Mouse (Mus musculus): ENCODE results near the gene Rpl37a. TPM values are rescaled to one million over a fixed set of nuclear protein-coding genes. Genes with fewer than 3 reads are reported as not detected.

Rpl37a gene
- total and polyA plus RNA-seq, 3 experiments: 364 to 661 (median 570) TPM

DNA sequence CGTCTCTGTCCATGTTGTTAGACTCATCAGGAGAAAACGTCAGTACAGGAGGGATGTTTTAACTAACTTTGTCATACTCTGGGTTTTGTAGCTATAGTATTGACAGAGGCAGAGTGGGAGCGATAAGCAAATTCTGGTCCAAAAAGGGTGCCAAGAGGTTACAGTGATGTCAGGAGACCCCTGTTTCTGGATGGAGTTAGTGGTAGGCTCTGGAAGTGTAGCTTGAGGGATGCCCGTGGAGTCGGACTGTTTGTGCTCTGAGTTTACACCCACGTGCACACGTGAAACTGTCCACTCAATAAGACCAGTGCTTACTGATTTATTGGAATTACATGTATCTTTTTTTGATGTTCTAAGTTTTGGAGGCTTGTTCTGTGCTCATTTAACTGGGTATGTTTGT lies 6.5 kb downstream of the Rpl37a start:
- H3K4me1 ChIP-seq (ENCODE audit: control insufficient read depth, insufficient read depth, low read length): peaks cover 2% of the 10 kb centered on the region; the same call in 1 of the 2 replicates
- H3K4me3 ChIP-seq: no peak overlapping the region
- H3K27ac ChIP-seq: no peak overlapping the region
- no peak for TF ChIP-seq POLR2A (IDR thresholded peaks at IDR 0.05; ENCODE audit: insufficient read depth, low read depth, low read length)
- TF ChIP-seq CTCF (IDR thresholded peaks at IDR 0.05): no peak
- TF ChIP-seq EP300 (IDR thresholded peaks at IDR 0.05; ENCODE audit: insufficient read depth, low read depth, low read length): no peak
- whole genome bisulfite sequencing: 93% methylated on average over 7 of the region's 7 CpGs
- DNase-seq: no peak
- no peaks in the 10 kb centered on the region for H3K27me3 ChIP-seq (ENCODE audit: control insufficient read depth, insufficient read depth, low read length)
- peaks cover 11% of the 10 kb centered on the region for H3K36me3 ChIP-seq (ENCODE audit: control insufficient read depth, insufficient read depth, low read length)
- H3K79me2 ChIP-seq (replicated peaks; ENCODE audit: control insufficient read depth, insufficient read depth, low read length): no peaks in the 10 kb centered on the region
- intact Hi-C loops (cut with DNase I): loop anchor here (1.0 to 5.0 kb wide), 4 partner anchors 138 to 1109 kb away; partner anchors contain the start of gene Xrcc5
- H3K9ac ChIP-seq (ENCODE audit: low read depth, low read length): no peak overlapping the region

- Histone ChIP-seq H3K36me3 (ENCODE audit: control insufficient read depth, insufficient read depth, low read length) (no peaks in the 10 kb centered on the region), H3K4me3 (no peak overlapping the region), H3K27me3 (ENCODE audit: control insufficient read depth, insufficient read depth, low read length) (no peaks in the 10 kb centered on the region), H3K79me2 (replicated peaks; ENCODE audit: control insufficient read depth, insufficient read depth, low read length) (no peaks in the 10 kb centered on the region), H3K4me1 (ENCODE audit: control insufficient read depth, insufficient read depth, low read length) (no peaks in the 10 kb centered on the region), H3K9ac (ENCODE audit: low read depth, low read length) (no peak overlapping the region), H3K27ac (no peak overlapping the region)
- WGBS: 29% methylated on average over 5 of the region's 5 CpGs
- DNase-seq: peak; percentile 31 to 37
- intact Hi-C loops (cut with DNase I): loop anchor here (5.0 kb wide), 2 partner anchors 412 to 898 kb away; partner anchors contain the start of gene Xrcc5
- TF ChIP-seq POLR2A (IDR thresholded peaks at IDR 0.05; ENCODE audit: insufficient read depth, low read depth, low read length) (no peak), CTCF (IDR thresholded peaks at IDR 0.05) (peak; percentile 82), EP300 (IDR thresholded peaks at IDR 0.05; ENCODE audit: insufficient read depth, low read depth, low read length) (no peak)
Observed at GRCm38 (mm10) chr1:72718846-72719245, 7.8 kb downstream of the Rpl37a start.

- intact Hi-C loops (cut with DNase I): no loop called here
- TF ChIP-seq CTCF (IDR thresholded peaks at IDR 0.05) (no peak), EP300 (IDR thresholded peaks at IDR 0.05; ENCODE audit: insufficient read depth, low read depth, low read length) (no peak), POLR2A (IDR thresholded peaks at IDR 0.05; ENCODE audit: insufficient read depth, low read depth, low read length) (no peak)
- Histone ChIP-seq H3K27ac (no peak overlapping the region), H3K79me2 (replicated peaks; ENCODE audit: control insufficient read depth, insufficient read depth, low read length) (no peaks in the 10 kb centered on the region), H3K4me1 (ENCODE audit: control insufficient read depth, insufficient read depth, low read length) (no peaks in the 10 kb centered on the region), H3K36me3 (ENCODE audit: control insufficient read depth, insufficient read depth, low read length) (no peaks in the 10 kb centered on the region), H3K4me3 (no peak overlapping the region), H3K27me3 (ENCODE audit: control insufficient read depth, insufficient read depth, low read length) (no peaks in the 10 kb centered on the region), H3K9ac (ENCODE audit: low read depth, low read length) (no peak overlapping the region)
- 76% methylated on average over 6 of the region's 6 CpGs for WGBS
- no peak for DNase-seq
Observed at GRCm38 (mm10) chr1:72720115-72720725, 9.1 kb downstream of the Rpl37a start.

DNA sequence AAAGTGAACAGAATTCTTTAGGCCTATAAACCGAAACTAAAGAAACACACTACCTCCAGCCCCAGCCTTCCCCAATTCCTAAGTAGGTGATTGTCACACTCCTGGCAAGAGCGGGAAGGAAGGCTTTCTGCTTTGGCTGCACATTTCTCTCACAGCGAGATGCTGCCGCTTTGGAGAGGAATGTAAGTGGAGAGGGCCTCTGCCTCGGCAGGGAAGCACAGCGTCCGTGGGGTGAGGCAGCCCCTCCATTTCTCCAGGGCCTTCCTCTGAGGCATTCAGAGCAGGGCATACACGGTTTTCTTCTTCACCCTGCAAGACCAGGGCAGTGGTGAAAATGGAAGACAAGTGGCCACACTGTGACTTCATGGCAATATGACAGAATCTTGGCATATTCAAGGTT lies 11.6 kb downstream of the Rpl37a start:
- DNase-seq: no peak
- Histone ChIP-seq H3K79me2 (replicated peaks; ENCODE audit: control insufficient read depth, insufficient read depth, low read length) (no peaks in the 10 kb centered on the region), H3K27ac (no peak overlapping the region), H3K27me3 (ENCODE audit: control insufficient read depth, insufficient read depth, low read length) (no peaks in the 10 kb centered on the region), H3K4me1 (ENCODE audit: control insufficient read depth, insufficient read depth, low read length) (no peaks in the 10 kb centered on the region), H3K36me3 (ENCODE audit: control insufficient read depth, insufficient read depth, low read length) (no peaks in the 10 kb centered on the region), H3K4me3 (no peak overlapping the region), H3K9ac (ENCODE audit: low read depth, low read length) (no peak overlapping the region)
- WGBS: 58% methylated on average over 8 of the region's 8 CpGs
- intact Hi-C loops (cut with DNase I): no loop called here
- TF ChIP-seq EP300 (IDR thresholded peaks at IDR 0.05; ENCODE audit: insufficient read depth, low read depth, low read length) (no peak), CTCF (IDR thresholded peaks at IDR 0.05) (no peak), POLR2A (IDR thresholded peaks at IDR 0.05; ENCODE audit: insufficient read depth, low read depth, low read length) (no peak)

DNA sequence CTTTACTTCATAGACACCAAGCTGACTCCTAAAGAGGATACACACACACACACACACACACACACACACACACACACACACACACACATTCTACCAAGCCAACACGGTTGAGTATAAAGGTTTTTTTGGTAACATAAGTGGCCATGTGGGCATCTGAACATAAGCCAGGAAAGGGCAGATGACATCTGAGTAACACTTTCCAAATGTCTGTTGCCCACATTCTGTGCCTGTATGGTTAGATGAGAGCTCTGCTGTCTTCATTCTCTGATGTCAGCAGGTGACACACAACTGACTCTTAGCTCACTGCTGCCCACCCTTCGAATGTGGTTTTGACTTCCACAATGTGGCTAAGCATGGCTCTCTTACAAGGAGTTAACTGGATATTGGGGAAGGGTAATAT lies 13.3 kb downstream of the Rpl37a start:
- no peaks in the 10 kb centered on the region for H3K36me3 ChIP-seq (ENCODE audit: control insufficient read depth, insufficient read depth, low read length)
- intact Hi-C loops (cut with DNase I): no loop called here
- no peaks in the 10 kb centered on the region for H3K27me3 ChIP-seq (ENCODE audit: control insufficient read depth, insufficient read depth, low read length)
- no peaks in the 10 kb centered on the region for H3K79me2 ChIP-seq (replicated peaks; ENCODE audit: control insufficient read depth, insufficient read depth, low read length)
- TF ChIP-seq CTCF (IDR thresholded peaks at IDR 0.05) (no peak), POLR2A (IDR thresholded peaks at IDR 0.05; ENCODE audit: insufficient read depth, low read depth, low read length) (no peak), EP300 (IDR thresholded peaks at IDR 0.05; ENCODE audit: insufficient read depth, low read depth, low read length) (no peak)
- H3K4me3 ChIP-seq: no peak overlapping the region
- WGBS: 64% methylated on average over 2 of the region's 2 CpGs
- H3K27ac ChIP-seq: no peak overlapping the region
- no peak overlapping the region for H3K9ac ChIP-seq (ENCODE audit: low read depth, low read length)
- DNase-seq: no peak
- no peaks in the 10 kb centered on the region for H3K4me1 ChIP-seq (ENCODE audit: control insufficient read depth, insufficient read depth, low read length)

- H3K27me3 ChIP-seq (ENCODE audit: control insufficient read depth, insufficient read depth, low read length): no peaks in the 10 kb centered on the region
- H3K4me3 ChIP-seq: no peak overlapping the region
- no peak overlapping the region for H3K27ac ChIP-seq
- no peak for DNase-seq
- H3K79me2 ChIP-seq (replicated peaks; ENCODE audit: control insufficient read depth, insufficient read depth, low read length): no peaks in the 10 kb centered on the region
- H3K4me1 ChIP-seq (ENCODE audit: control insufficient read depth, insufficient read depth, low read length): no peaks in the 10 kb centered on the region
- H3K9ac ChIP-seq (ENCODE audit: low read depth, low read length): no peak overlapping the region
- H3K36me3 ChIP-seq (ENCODE audit: control insufficient read depth, insufficient read depth, low read length): no peaks in the 10 kb centered on the region
- no peak for TF ChIP-seq EP300 (IDR thresholded peaks at IDR 0.05; ENCODE audit: insufficient read depth, low read depth, low read length)
- no peak for TF ChIP-seq CTCF (IDR thresholded peaks at IDR 0.05)
- TF ChIP-seq POLR2A (IDR thresholded peaks at IDR 0.05; ENCODE audit: insufficient read depth, low read depth, low read length): no peak
- intact Hi-C loops (cut with DNase I): no loop called here
- WGBS: 90% methylated on average over 13 of the region's 13 CpGs
Observed at GRCm38 (mm10) chr1:72725941-72726340, 14.9 kb downstream of the Rpl37a start.

All from heart, adult 2 months (tissue).